Mouse (Mus musculus) MEL (cell line): ENCODE measurements at regions not wholly inside any gene's neighbourhood (a gene's known extent, or its start where the extent isn't known, plus 50 kb on each side); places are given as distances from the start of the nearest gene placed in this dataset.

Experiments used
- CTCF ChIP-seq, 3 experiments: IDR thresholded peaks in 2 of 3; conservative IDR thresholded peaks in 1 of 3; 2 replicates each; pipeline ENCODE4 v1.5.1; 2011 to 2012; ENCODE audit warnings: low read length in 3 of 3, low read depth in 2 of 3, mild to moderate bottlenecking in 2 of 3, improper control_type of control experiment in 1 of 3, inconsistent platforms in 1 of 3, mixed read lengths in 1 of 3, moderate library complexity in 1 of 3; ENCODE audit not compliant: control insufficient read depth in 1 of 3, insufficient read depth in 1 of 3, poor library complexity in 1 of 3, severe bottlenecking in 1 of 3
- JUND ChIP-seq: IDR thresholded peaks from 2 replicates; pipeline ENCODE4 v1.6.1; 2011; ENCODE audit warnings: low read depth, mild to moderate bottlenecking, improper control_type of control experiment, low read length
- MEF2A ChIP-seq: IDR thresholded peaks from 2 replicates; pipeline ENCODE4 v1.6.1; 2014; ENCODE audit warnings: low read depth, mild to moderate bottlenecking, inconsistent platforms, low read length, improper control_type of control experiment; ENCODE audit not compliant: poor library complexity, insufficient replicate concordance, severe bottlenecking; ENCODE audit errors: extremely low read depth
- USF2 ChIP-seq, 2 experiments: IDR thresholded peaks; 2 replicates each; pipeline ENCODE4 v1.6.1; 2011 to 2012; ENCODE audit warnings: improper control_type of control experiment in 2 of 2, low read length in 2 of 2, borderline replicate concordance in 1 of 2, inconsistent platforms in 1 of 2, low read depth in 1 of 2, mild to moderate bottlenecking in 1 of 2; ENCODE audit not compliant: insufficient read depth in 1 of 2
- ZC3H11A ChIP-seq: IDR thresholded peaks from 2 replicates; pipeline ENCODE4 v1.6.1; 2012; ENCODE audit warnings: low read depth, mild to moderate bottlenecking, inconsistent platforms, low read length, improper control_type of control experiment
- ZMIZ1 ChIP-seq: IDR thresholded peaks from 2 replicates; pipeline ENCODE4 v1.6.1; 2012; ENCODE audit warnings: low read depth, mild to moderate bottlenecking, inconsistent platforms, low read length, improper control_type of control experiment, moderate library complexity

DNA sequence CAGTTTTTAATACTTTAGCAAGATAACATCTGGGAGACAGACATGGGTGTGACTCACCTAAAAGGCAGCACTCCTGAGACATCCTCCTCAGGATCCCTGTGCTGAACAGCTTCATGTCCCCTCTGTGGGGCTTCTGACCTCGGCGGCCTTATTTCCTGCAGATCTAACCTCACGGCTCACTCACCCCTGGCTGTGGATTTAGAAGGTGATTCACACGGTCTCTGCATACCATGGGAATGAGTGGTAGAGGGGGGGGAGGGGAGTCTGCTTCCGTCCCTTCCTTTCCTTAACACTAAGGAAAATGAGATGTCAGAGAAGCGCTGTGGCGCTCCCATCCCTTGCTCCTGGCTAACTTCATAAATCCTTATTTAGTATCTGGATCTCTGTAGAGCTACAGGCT is 123.1 kb upstream of the Klf14 start:
- TF ChIP-seq MEF2A = no peak
- TF ChIP-seq USF2 (IDR thresholded peaks at IDR 0.05; ENCODE audit: borderline replicate concordance in 1 of 2, insufficient read depth in 1 of 2, low read depth in 1 of 2, low read length in 2 of 2) = no peak
- TF ChIP-seq ZMIZ1 = no peak
- TF ChIP-seq JUND = no peak
- no peak for TF ChIP-seq ZC3H11A
- TF ChIP-seq CTCF (IDR thresholded peaks at IDR 0.05 in 2 of 3, conservative IDR thresholded peaks at IDR 0.05 in 1 of 3; ENCODE audit: control insufficient read depth in 1 of 3, insufficient read depth in 1 of 3, low read depth in 2 of 3, low read length in 3 of 3, poor library complexity in 1 of 3, severe bottlenecking in 1 of 3) = no peak
